Mouse (Mus musculus): ENCODE measurements around the gene Fam76a. TPM values are rescaled to one million over a fixed set of nuclear protein-coding genes. Genes with fewer than 3 reads are reported as not detected.

The Fam76a gene
- total and polyA plus RNA-seq, 2 experiments from 2014 or later = 17.3 to 34.5 TPM

DNA sequence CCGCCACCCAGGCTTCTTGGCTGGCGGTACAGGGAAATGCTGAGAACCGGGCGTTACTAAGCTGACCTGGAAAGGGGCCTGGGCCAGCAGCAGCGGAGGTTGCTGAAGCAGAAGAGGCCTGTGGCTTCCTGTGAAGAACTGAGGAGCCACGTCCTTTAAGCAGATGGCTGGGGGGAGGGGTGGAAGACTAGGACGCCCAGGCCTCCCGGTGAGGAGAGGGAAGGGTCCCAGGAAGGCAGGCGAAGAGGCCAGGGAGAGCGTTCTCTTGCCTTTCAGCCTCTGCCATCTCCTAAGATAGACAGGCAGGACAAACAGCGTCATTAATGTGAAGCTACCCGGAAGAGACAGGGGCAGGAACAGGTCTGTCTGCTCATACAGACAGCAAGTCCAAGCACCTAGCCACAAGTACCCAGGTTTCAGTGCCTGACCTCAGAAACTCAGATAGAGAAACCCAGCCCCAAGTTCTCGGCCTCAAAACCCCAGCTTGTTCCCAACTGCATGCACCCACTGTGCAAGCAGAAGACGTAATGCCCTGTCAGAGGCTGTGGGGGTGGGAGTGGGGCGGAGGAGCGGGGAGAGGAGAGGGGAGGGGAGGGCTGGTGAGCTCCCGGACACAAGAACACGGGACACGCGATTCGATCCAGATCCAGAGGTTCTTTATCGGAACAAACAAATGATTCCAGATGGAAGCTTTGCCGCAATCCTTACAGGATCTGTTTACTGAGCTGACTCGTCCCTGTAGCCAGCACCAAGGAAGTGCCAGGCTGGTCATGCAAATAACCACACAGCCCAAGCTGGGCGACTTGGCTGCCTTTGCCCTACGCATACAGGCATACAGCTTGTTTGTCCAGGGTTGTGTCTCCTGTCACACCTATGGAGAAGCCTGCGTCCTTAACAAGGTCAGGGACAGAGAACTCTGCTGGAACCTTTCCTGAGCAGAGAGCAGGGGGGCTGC, 24.0 kb upstream of the Fam76a start:
- Histone ChIP-seq H3K9ac (replicated peaks; ENCODE audit: low read length) (0 out of 2 replicates have a peak overlapping the region, but pooled peaks have one; percentile 25), H3K4me3 (ENCODE audit: low read length) (no peak overlapping the region), H3K36me3 (ENCODE audit: insufficient read depth, low read length) (no peaks in the 10 kb centered on the region), H3K27ac (peak overlapping the region; percentile 87), H3K27me3 (ENCODE audit: insufficient read depth, low read length) (no peaks in the 10 kb centered on the region), H3K4me2 (ENCODE audit: low read depth, low read length) (peak overlapping the region; percentile 41), H3K4me1 (ENCODE audit: insufficient read depth, low read length) (peaks cover 14% of the 10 kb centered on the region), H3K9me3 (ENCODE audit: low read length) (no peaks in the 10 kb centered on the region)
- peak; percentile 76 for DNase-seq (ENCODE audit: low spot score)
- no peak for TF ChIP-seq CTCF (IDR thresholded peaks at IDR 0.05; ENCODE audit: low read depth)
- peak; percentile 79 for ATAC-seq
- WGBS = 13% methylated on average over 27 of the region's 27 CpGs

DNA sequence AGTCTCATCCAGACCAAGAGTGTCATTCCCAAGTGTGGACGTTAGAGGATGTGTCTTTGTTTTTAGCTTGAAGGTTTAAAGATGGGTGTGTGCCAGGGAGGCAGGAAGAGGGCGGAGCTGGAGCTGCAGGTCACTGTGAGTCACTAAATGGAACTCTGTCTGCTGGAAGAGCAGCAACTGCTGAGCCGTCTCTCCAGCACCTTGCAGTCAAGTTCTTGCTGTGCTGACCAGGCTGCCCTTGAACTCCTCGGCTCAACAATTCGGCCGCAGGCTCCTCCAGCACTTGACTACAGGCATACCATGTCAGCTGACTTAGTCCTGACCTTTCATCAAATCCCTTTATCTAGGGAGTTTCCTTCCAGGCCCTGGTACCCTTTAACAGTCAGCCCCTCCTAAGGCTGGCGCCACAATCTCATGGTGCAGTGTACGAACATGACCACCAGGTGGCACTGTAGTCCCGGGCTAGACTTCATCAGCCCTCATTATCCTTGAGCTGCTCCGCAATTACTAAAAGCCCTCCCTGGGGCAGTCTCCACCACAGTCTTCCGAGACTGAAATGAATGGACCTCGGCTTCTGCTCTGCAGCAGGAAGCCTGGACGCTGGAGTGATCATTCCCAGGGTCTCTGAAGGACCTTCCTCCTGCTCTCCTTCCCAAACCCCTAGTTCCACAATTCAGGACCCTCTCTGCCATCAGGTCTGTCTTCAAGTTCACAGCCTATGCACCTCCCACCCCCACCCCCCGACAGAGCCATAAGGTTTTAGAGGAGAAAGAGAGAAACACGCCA, 23.1 kb upstream of the Fam76a start:
- 7% methylated on average over 15 of the region's 15 CpGs for WGBS
- 0 out of 2 replicates have a peak overlapping the region, but pooled peaks have one; percentile 25 for H3K9ac ChIP-seq (replicated peaks; ENCODE audit: low read length)

DNA sequence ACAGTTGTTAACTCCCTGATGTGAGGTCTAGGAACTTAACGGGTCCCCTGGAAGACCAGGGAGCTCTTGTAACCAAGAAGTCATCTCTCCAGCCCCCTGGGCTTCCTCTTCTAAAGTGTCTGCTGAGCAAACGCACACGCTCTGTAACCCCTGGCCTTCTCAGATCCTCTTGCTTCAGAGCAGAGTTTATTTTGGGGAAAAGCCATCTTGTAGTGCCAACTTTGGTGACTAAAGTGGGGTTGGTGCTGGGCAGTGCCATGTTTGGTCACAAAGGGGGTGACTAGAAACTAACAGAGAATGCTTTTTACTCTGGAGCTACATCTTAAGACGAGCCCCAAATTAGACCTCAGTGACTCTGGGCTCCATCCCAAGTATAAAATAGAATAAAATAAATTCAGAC, 22.4 kb upstream of the Fam76a start:
- ATAC-seq = no peak
- DNase-seq (ENCODE audit: low spot score) = no peak
- Histone ChIP-seq H3K36me3 (ENCODE audit: insufficient read depth, low read length) (no peaks in the 10 kb centered on the region), H3K4me3 (ENCODE audit: low read length) (no peak overlapping the region), H3K4me1 (ENCODE audit: insufficient read depth, low read length) (peaks cover 14% of the 10 kb centered on the region), H3K9me3 (ENCODE audit: low read length) (no peaks in the 10 kb centered on the region), H3K27ac (no peak overlapping the region), H3K4me2 (ENCODE audit: low read depth, low read length) (no peak overlapping the region), H3K27me3 (ENCODE audit: insufficient read depth, low read length) (no peaks in the 10 kb centered on the region), H3K9ac (replicated peaks; ENCODE audit: low read length) (no peak overlapping the region)
- WGBS = 79% methylated on average over 4 of the region's 4 CpGs
- no peak for TF ChIP-seq CTCF (IDR thresholded peaks at IDR 0.05; ENCODE audit: low read depth)

More for the DNA sequence above, 23.1 kb upstream of the Fam76a start:
- Histone ChIP-seq H3K27me3 (ENCODE audit: insufficient read depth, low read length) (no peaks in the 10 kb centered on the region), H3K9me3 (ENCODE audit: low read length) (no peaks in the 10 kb centered on the region), H3K27ac (peak overlapping the region; percentile 87), H3K4me3 (ENCODE audit: low read length) (no peak overlapping the region), H3K4me2 (ENCODE audit: low read depth, low read length) (peak overlapping the region; percentile 41), H3K4me1 (ENCODE audit: insufficient read depth, low read length) (peaks cover 14% of the 10 kb centered on the region), H3K36me3 (ENCODE audit: insufficient read depth, low read length) (no peaks in the 10 kb centered on the region)
- TF ChIP-seq CTCF (IDR thresholded peaks at IDR 0.05; ENCODE audit: low read depth) = peak; percentile 99
- DNase-seq (ENCODE audit: low spot score) = peak; percentile 91
- ATAC-seq = peak; percentile 83

DNA sequence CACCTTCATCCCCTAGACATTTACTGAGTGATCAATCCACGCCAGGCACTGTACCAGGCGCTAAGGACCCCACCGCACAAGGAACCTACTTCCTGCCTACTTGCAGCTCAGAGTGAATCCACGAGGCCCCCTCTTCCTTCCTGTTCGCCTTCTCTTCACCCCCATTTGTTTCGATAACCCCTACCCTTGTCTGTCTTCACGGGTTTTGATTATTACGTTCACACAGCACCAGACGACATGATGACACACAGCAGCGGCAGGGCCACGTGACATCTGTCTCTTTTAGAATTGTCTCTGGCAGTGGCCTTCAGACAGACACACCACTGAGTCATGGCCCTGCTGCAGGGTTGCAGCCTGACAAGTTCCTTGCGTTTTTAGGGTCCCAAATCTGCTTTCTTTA, 21.7 kb upstream of the Fam76a start:
- DNase-seq (ENCODE audit: low spot score) (no peak), ATAC-seq (no peak)
- H3K4me2 ChIP-seq (ENCODE audit: low read depth, low read length) = no peak overlapping the region
- WGBS = 75% methylated on average over 12 of the region's 12 CpGs
- no peak for TF ChIP-seq CTCF (IDR thresholded peaks at IDR 0.05; ENCODE audit: low read depth)
- H3K36me3 ChIP-seq (ENCODE audit: insufficient read depth, low read length) = no peaks in the 10 kb centered on the region
- no peak overlapping the region for H3K27ac ChIP-seq
- H3K9ac ChIP-seq (replicated peaks; ENCODE audit: low read length) = no peak overlapping the region
- no peaks in the 10 kb centered on the region for H3K9me3 ChIP-seq (ENCODE audit: low read length)
- no peak overlapping the region for H3K4me3 ChIP-seq (ENCODE audit: low read length)
- no peaks in the 10 kb centered on the region for H3K27me3 ChIP-seq (ENCODE audit: insufficient read depth, low read length)
- H3K4me1 ChIP-seq (ENCODE audit: insufficient read depth, low read length) = peaks cover 14% of the 10 kb centered on the region

DNA sequence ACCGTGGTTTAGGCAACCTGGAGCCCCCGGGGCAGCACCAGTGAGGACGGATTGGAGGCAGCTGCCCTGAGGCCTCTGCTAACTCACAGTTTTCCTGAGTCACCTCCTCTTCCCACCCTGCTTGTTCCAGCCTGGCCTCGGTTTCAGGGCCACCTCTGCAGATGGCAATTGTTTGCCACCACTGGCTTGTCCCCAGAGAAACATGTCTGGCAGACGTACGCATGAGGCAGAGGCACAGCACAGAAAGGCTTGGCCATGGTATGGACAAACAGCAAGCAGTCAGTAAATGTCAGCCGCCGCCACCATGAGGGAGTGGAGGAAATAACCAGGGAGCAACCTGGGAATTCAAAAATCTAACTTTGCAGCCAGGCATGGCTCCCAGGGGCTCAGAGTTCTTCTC, 20.7 kb upstream of the Fam76a start:
- no peak for TF ChIP-seq CTCF (IDR thresholded peaks at IDR 0.05; ENCODE audit: low read depth)
- Histone ChIP-seq H3K36me3 (ENCODE audit: insufficient read depth, low read length) (no peaks in the 10 kb centered on the region), H3K4me3 (ENCODE audit: low read length) (no peak overlapping the region), H3K27ac (no peak overlapping the region), H3K4me2 (ENCODE audit: low read depth, low read length) (no peak overlapping the region), H3K9ac (replicated peaks; ENCODE audit: low read length) (no peak overlapping the region), H3K4me1 (ENCODE audit: insufficient read depth, low read length) (peaks cover 19% of the 10 kb centered on the region), H3K27me3 (ENCODE audit: insufficient read depth, low read length) (no peaks in the 10 kb centered on the region), H3K9me3 (ENCODE audit: low read length) (no peaks in the 10 kb centered on the region)
- ATAC-seq (no peak), DNase-seq (ENCODE audit: low spot score) (no peak)
- WGBS = 49% methylated on average over 8 of the region's 8 CpGs

DNA sequence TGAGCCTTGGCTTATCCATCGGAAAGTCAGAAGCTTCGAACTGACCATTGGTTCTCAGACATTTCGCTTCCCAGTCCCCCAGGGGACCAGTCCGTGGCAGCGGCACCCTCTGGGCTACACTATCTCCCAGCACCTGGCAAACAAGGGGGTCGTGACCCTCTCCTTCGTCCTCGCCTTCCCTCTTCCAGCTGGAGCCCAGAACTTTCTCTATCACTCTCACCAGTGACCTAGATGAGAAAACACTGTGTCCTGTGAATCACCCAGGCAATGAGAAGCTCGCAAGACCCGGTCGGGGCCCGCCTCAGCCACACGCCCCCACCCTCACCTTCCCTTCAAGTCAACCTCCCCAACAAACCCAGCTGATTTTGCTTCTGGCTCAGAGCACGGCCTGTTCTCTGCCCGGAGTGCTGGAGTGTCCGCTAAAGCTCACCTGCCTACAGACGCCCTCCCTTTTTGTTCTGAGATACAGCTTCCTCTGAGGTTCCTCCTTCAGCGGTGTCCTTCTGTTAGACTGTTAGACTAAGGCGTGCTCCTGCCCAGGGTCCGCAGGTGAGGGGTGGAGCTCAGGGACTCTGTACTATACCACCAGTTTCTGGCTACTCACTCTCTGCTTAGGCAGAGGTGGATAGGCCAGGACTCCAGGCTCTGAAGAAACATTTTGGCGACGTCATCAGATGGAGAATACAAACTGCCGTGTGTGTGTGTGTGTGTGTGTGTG, 18.8 kb upstream of the Fam76a start:
- Histone ChIP-seq H3K27ac (no peak overlapping the region), H3K9me3 (ENCODE audit: low read length) (no peaks in the 10 kb centered on the region), H3K36me3 (ENCODE audit: insufficient read depth, low read length) (no peaks in the 10 kb centered on the region), H3K9ac (replicated peaks; ENCODE audit: low read length) (no peak overlapping the region), H3K4me1 (ENCODE audit: insufficient read depth, low read length) (peaks cover 11% of the 10 kb centered on the region), H3K4me2 (ENCODE audit: low read depth, low read length) (no peak overlapping the region), H3K4me3 (ENCODE audit: low read length) (no peak overlapping the region), H3K27me3 (ENCODE audit: insufficient read depth, low read length) (no peaks in the 10 kb centered on the region)
- ATAC-seq (no peak), DNase-seq (ENCODE audit: low spot score) (no peak)
- TF ChIP-seq CTCF (IDR thresholded peaks at IDR 0.05; ENCODE audit: low read depth) = no peak
- 59% methylated on average over 23 of the region's 23 CpGs for WGBS
